Mouse (Mus musculus): Measurements from ENCODE around the gene Sp7. TPM values are rescaled to one million over a fixed set of nuclear protein-coding genes. Genes with fewer than 3 reads are reported as not detected.

Gene Sp7
- total and polyA plus RNA-seq, 3 experiments: not detected

- TF ChIP-seq CHD1 (IDR thresholded peaks at IDR 0.05; ENCODE audit: low read depth, low read length) (no peak), GATA1 (IDR thresholded peaks at IDR 0.05; ENCODE audit: low read depth, low read length) (no peak), MAX (IDR thresholded peaks at IDR 0.05; ENCODE audit: low read length) (no peak), UBTF (IDR thresholded peaks at IDR 0.05; ENCODE audit: borderline replicate concordance, insufficient read depth, low read depth, low read length) (no peak), SMC3 (IDR thresholded peaks at IDR 0.05; ENCODE audit: low read depth, low read length) (peak; percentile 56), MAZ (IDR thresholded peaks at IDR 0.05; ENCODE audit: low read depth, low read length) (no peak), HCFC1 (IDR thresholded peaks at IDR 0.05; ENCODE audit: low read depth, low read length) (no peak), MYC (IDR thresholded peaks at IDR 0.05; ENCODE audit: low read depth, low read length) (no peak), ELF1 (IDR thresholded peaks at IDR 0.05; ENCODE audit: low read depth, low read length) (no peak), ETS1 (IDR thresholded peaks at IDR 0.05; ENCODE audit: low read depth, low read length) (no peak), JUND (IDR thresholded peaks at IDR 0.05; ENCODE audit: low read depth, low read length) (no peak), MYB (IDR thresholded peaks at IDR 0.05; ENCODE audit: low read depth, low read length) (no peak), CHD2 (IDR thresholded peaks at IDR 0.05; ENCODE audit: low read length) (no peak), TBP (IDR thresholded peaks at IDR 0.05; ENCODE audit: low read depth, low read length) (no peak), TCF12 (IDR thresholded peaks at IDR 0.05; ENCODE audit: low read depth, low read length) (no peak), MAFK (IDR thresholded peaks at IDR 0.05; ENCODE audit: borderline replicate concordance, low read depth, low read length) (no peak), MEF2A (IDR thresholded peaks at IDR 0.05; ENCODE audit: extremely low read depth, insufficient replicate concordance, low read depth, low read length, poor library complexity, severe bottlenecking) (no peak), TAL1 (IDR thresholded peaks at IDR 0.05; ENCODE audit: low read length) (no peak), ZC3H11A (IDR thresholded peaks at IDR 0.05; ENCODE audit: low read depth, low read length) (peak; percentile 23; the same call in 1 of the 2 replicates), CTCF (IDR thresholded peaks at IDR 0.05 in 2 of 3, conservative IDR thresholded peaks at IDR 0.05 in 1 of 3; ENCODE audit: control insufficient read depth in 1 of 3, insufficient read depth in 1 of 3, low read depth in 2 of 3, low read length in 3 of 3, poor library complexity in 1 of 3, severe bottlenecking in 1 of 3) (peak; percentile 53 to 68 (median 61)), ZNF384 (IDR thresholded peaks at IDR 0.05; ENCODE audit: low read depth, low read length) (no peak), USF2 (IDR thresholded peaks at IDR 0.05; ENCODE audit: borderline replicate concordance in 1 of 2, insufficient read depth in 1 of 2, low read depth in 1 of 2, low read length in 2 of 2) (no peak), POLR2A (IDR thresholded peaks at IDR 0.05; ENCODE audit: control insufficient read depth in 1 of 2, insufficient read depth in 1 of 2, low read depth in 1 of 2, low read length in 2 of 2, poor library complexity in 1 of 2) (no peak), BHLHE40 (IDR thresholded peaks at IDR 0.05; ENCODE audit: borderline replicate concordance, low read depth, low read length) (no peak), SIN3A (IDR thresholded peaks at IDR 0.05; ENCODE audit: low read length) (no peak), POLR2AphosphoS2 (IDR thresholded peaks at IDR 0.05; ENCODE audit: low read length) (no peak), MXI1 (IDR thresholded peaks at IDR 0.05; ENCODE audit: low read depth, low read length) (no peak), ZMIZ1 (IDR thresholded peaks at IDR 0.05; ENCODE audit: low read depth, low read length) (no peak), USF1 (IDR thresholded peaks at IDR 0.05; ENCODE audit: low read depth, low read length) (no peak), NRF1 (IDR thresholded peaks at IDR 0.05; ENCODE audit: insufficient read depth, low read depth, low read length, poor library complexity, severe bottlenecking) (no peak), RAD21 (IDR thresholded peaks at IDR 0.05; ENCODE audit: low read depth, low read length) (peak; percentile 53), NELFE (IDR thresholded peaks at IDR 0.05; ENCODE audit: low read depth, low read length) (no peak)
- DNase-seq (ENCODE audit: low read depth, low spot score): peak; percentile 52
- H3K9me3 ChIP-seq (replicated peaks; ENCODE audit: insufficient read depth, low read length): no peaks in the 10 kb centered on the region
- H3K9ac ChIP-seq (ENCODE audit: control insufficient read depth, low read depth, low read length, poor library complexity, severe bottlenecking): no peak overlapping the region
- H3K79me2 ChIP-seq (ENCODE audit: control insufficient read depth, insufficient read depth, low read length, poor library complexity): peaks cover 7% of the 10 kb centered on the region
- no peak overlapping the region for H3K27ac ChIP-seq (ENCODE audit: control insufficient read depth, low read depth, low read length)
- H3K4me3 ChIP-seq (ENCODE audit: control insufficient read depth in 1 of 2, insufficient read depth in 1 of 2, low read depth in 2 of 2, low read length in 2 of 2): no peak overlapping the region
- peaks cover 2 to 4% of the 10 kb centered on the region in 2 experiments; a peak in 3 of 4 replicates for H3K36me3 ChIP-seq (ENCODE audit: control insufficient read depth in 1 of 2, insufficient read depth in 2 of 2, low read length in 2 of 2)
- peaks cover 2 to 9% of the 10 kb centered on the region in 2 experiments; a peak in 3 of 4 replicates for H3K4me1 ChIP-seq (ENCODE audit: control insufficient read depth in 1 of 2, insufficient read depth in 2 of 2, low read length in 2 of 2)
- peaks cover 4 to 7% of the 10 kb centered on the region in 2 experiments; a peak in 2 of 4 replicates for H3K27me3 ChIP-seq (ENCODE audit: control insufficient read depth in 1 of 2, insufficient read depth in 2 of 2, low read length in 2 of 2)
Measured at GRCm38 (mm10) chr15:102352177-102352576, 14.8 kb downstream of the Sp7 start.

Measured in MEL (cell line).